Mouse (Mus musculus): Measurements from ENCODE around the gene Sidt2. TPM values are rescaled to one million over a fixed set of nuclear protein-coding genes. Genes with fewer than 3 reads are reported as not detected.

Sidt2 gene
- total and polyA plus RNA-seq, 2 experiments from 2014 or later: 31.4 to 78.4 TPM

DNA sequence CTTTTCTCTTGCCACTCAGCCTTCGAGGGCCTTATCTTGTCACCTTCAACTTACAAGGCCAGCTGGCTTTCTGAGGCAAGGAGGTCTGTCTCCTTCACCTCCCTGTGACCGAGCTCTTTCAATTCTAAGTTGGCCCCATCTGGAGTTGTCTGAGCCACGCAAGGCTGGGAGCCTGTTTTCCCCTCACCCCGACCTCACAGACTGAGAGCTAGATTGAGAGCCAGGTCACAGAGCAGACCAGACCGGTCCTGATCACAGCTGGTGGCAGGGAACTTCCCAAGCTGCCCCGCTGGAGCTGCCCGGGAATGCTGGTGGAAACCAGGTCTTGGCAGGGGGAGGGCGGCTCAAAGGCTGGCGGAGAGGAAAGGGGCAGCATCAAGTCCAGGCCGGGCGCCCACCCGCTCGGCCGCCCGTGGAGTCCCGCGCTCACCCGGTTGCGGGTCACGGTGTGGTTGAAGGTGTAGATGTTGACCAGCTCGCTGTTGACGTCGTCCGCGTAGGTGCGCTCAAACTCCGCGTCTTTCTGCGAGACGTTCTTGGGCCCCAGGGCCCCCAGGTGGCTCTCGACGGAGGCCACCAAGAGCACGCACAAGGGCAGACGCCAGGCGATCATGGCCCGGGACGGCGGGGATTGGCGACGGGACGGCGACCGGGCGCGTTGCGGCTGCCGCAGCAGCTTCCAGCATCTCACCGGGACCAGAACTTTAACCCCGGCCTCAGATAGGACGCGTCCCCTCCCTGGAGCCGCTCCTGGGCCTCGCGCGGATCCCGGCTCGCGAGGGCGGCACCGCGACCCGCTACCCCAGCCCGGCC, 558 bp downstream of the Sidt2 start:
- Histone ChIP-seq H3K4me2 (ENCODE audit: low read depth, low read length) (peak overlapping the region; percentile 81), H3K4me3 (ENCODE audit: low read depth, low read length) (peak overlapping the region; percentile 87), H3K27ac (ENCODE audit: low read depth) (peak overlapping the region; percentile 95), H3K9me3 (replicated peaks; ENCODE audit: control insufficient read depth, low read length) (no peaks in the 10 kb centered on the region), H3K4me1 (ENCODE audit: control insufficient read depth, insufficient read depth) (peaks cover 12% of the 10 kb centered on the region), H3K9ac (replicated peaks; ENCODE audit: low read depth, low read length) (peak overlapping the region; percentile 93), H3K27me3 (ENCODE audit: control insufficient read depth, insufficient read depth, low read length) (no peaks in the 10 kb centered on the region), H3K36me3 (replicated peaks; ENCODE audit: control insufficient read depth, insufficient read depth, low read length) (peaks cover 28% of the 10 kb centered on the region)
- DNase-seq (ENCODE audit: low spot score) (peak; percentile 54), ATAC-seq (ENCODE audit: insufficient read depth, low read depth) (peak; percentile 51)
- under 1% methylated on average over 61 of the region's 63 CpGs for WGBS
- no peak for TF ChIP-seq CTCF (IDR thresholded peaks at IDR 0.05; ENCODE audit: low read depth)
- no peak for TF ChIP-seq EP300 (IDR thresholded peaks at IDR 0.05; ENCODE audit: low read depth)

DNA sequence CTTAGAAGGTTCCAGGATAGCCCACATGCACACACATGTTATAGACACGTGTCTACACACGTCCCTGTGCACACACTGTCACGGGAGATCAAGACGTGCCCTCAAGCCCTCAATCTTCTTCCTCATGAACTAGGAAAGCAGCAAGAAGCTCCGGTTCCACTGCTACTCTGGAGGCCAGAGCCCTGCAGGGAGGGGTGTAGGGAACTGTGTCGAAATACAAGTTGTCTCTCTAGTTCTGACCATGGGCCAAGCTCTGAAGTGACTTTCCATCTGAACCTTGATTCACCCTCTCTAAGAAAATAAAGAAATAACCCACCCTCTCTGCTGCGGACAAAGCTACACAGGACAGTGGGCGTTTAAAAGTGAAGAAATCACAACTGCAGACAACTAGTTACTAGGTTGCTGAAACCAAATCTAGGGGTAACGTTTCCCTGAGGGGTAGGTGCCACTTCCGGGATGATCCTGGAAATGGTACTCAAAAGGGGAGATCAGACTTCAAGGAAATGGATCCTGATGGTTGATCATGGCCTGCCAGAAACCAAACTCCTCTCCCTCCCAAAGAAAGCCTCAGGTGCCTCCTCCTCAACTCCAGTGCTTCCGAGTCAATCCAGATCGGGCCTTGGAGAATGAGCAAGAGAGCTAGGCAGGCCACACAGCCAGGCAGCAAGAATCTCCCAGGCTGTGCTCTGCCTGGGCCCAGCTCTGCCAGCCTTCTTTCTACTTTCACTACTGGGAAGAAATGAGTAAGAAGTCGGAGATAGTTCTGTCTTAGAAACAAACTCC, 1.4 kb downstream of the Sidt2 start:
- ATAC-seq (ENCODE audit: insufficient read depth, low read depth) (no peak), DNase-seq (ENCODE audit: low spot score) (no peak)
- Histone ChIP-seq H3K9me3 (replicated peaks; ENCODE audit: control insufficient read depth, low read length) (no peaks in the 10 kb centered on the region), H3K36me3 (replicated peaks; ENCODE audit: control insufficient read depth, insufficient read depth, low read length) (peaks cover 35% of the 10 kb centered on the region), H3K27ac (ENCODE audit: low read depth) (peak overlapping the region; percentile 95), H3K4me1 (ENCODE audit: control insufficient read depth, insufficient read depth) (peaks cover 12% of the 10 kb centered on the region), H3K4me3 (ENCODE audit: low read depth, low read length) (peak overlapping the region; percentile 87), H3K27me3 (ENCODE audit: control insufficient read depth, insufficient read depth, low read length) (no peaks in the 10 kb centered on the region), H3K4me2 (ENCODE audit: low read depth, low read length) (peak overlapping the region; percentile 81), H3K9ac (replicated peaks; ENCODE audit: low read depth, low read length) (peak overlapping the region; percentile 93)
- no peak for TF ChIP-seq CTCF (IDR thresholded peaks at IDR 0.05; ENCODE audit: low read depth)
- no peak for TF ChIP-seq EP300 (IDR thresholded peaks at IDR 0.05; ENCODE audit: low read depth)
- WGBS: 45% methylated on average over 13 of the region's 13 CpGs

DNA sequence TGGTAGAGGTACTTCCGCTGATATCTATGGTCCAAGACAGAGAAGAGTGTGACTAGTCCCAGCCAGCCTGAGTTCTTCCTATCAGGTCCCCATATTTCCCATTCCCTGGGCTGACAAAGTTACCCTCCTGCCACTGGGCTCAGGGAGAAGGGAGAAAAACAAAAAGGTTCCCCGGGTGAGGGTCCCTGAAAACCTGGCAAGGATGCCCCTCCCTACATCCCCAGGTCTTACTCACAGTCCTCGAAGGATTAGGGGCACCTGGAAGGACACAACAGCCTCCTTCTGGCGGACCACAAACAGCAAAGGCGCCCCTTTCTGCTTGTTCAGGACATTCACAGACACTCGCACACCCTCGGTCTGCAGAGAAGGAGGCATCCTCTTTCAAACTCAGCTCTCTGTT, 2.2 kb downstream of the Sidt2 start:
- H3K36me3 ChIP-seq (replicated peaks; ENCODE audit: control insufficient read depth, insufficient read depth, low read length): peaks cover 44% of the 10 kb centered on the region
- H3K9ac ChIP-seq (replicated peaks; ENCODE audit: low read depth, low read length): no peak overlapping the region
- no peaks in the 10 kb centered on the region for H3K27me3 ChIP-seq (ENCODE audit: control insufficient read depth, insufficient read depth, low read length)
- no peaks in the 10 kb centered on the region for H3K9me3 ChIP-seq (replicated peaks; ENCODE audit: control insufficient read depth, low read length)
- H3K4me2 ChIP-seq (ENCODE audit: low read depth, low read length): peak overlapping the region; percentile 81
- 76% methylated on average over 7 of the region's 7 CpGs for WGBS
- ATAC-seq (ENCODE audit: insufficient read depth, low read depth) (no peak), DNase-seq (ENCODE audit: low spot score) (no peak)
- H3K4me1 ChIP-seq (ENCODE audit: control insufficient read depth, insufficient read depth): peaks cover 12% of the 10 kb centered on the region
- H3K27ac ChIP-seq (ENCODE audit: low read depth): no peak overlapping the region
- H3K4me3 ChIP-seq (ENCODE audit: low read depth, low read length): peak overlapping the region; percentile 87; the same call in 1 of the 2 replicates
- no peak for TF ChIP-seq CTCF (IDR thresholded peaks at IDR 0.05; ENCODE audit: low read depth)

DNA sequence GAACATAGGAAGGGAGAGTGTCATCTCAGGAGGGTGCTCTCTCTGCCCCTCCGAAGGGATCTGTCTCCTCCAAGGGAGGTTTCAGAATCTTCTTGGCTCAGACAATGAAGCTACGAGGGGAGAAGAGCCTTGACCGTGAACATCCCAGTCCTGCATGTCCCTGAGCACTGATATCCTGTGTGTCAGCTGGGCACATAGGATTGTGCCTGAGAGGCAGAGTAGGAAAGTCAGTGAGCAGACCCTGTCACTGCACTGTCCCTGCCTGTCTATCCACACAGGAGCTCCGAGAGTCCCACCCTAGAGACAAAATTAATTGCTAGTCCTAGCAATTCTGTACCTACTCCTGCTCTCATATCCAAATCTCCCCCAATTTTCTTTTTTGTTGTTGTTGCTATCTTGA, 3.0 kb downstream of the Sidt2 start:
- no peak overlapping the region for H3K9ac ChIP-seq (replicated peaks; ENCODE audit: low read depth, low read length)
- DNase-seq (ENCODE audit: low spot score) (no peak), ATAC-seq (ENCODE audit: insufficient read depth, low read depth) (no peak)
- no peak overlapping the region for H3K4me2 ChIP-seq (ENCODE audit: low read depth, low read length)
- peaks cover 12% of the 10 kb centered on the region for H3K4me1 ChIP-seq (ENCODE audit: control insufficient read depth, insufficient read depth)
- 93% methylated on average over 4 of the region's 4 CpGs for WGBS
- H3K9me3 ChIP-seq (replicated peaks; ENCODE audit: control insufficient read depth, low read length): no peaks in the 10 kb centered on the region
- H3K4me3 ChIP-seq (ENCODE audit: low read depth, low read length): no peak overlapping the region
- no peaks in the 10 kb centered on the region for H3K27me3 ChIP-seq (ENCODE audit: control insufficient read depth, insufficient read depth, low read length)
- H3K27ac ChIP-seq (ENCODE audit: low read depth): no peak overlapping the region
- no peak for TF ChIP-seq EP300 (IDR thresholded peaks at IDR 0.05; ENCODE audit: low read depth)
- peaks cover 52% of the 10 kb centered on the region for H3K36me3 ChIP-seq (replicated peaks; ENCODE audit: control insufficient read depth, insufficient read depth, low read length)

DNA sequence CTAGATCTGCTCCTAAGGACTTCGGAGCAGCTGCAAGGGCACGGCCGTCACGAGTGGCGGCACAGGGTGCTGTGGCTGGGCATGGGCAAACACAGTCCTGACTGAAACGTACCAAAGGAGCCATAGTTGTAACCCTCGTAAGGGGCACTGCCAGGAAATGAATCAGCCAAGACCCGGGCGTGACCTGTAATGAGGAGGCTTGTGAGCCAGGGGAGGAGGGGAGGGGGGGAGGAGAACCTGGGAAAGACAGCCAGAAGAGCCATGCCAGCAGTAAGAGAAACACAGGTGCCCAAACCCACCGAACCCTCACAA, 8.2 kb downstream of the Sidt2 start:
- Histone ChIP-seq H3K9ac (replicated peaks; ENCODE audit: low read depth, low read length) (no peak overlapping the region), H3K4me1 (ENCODE audit: control insufficient read depth, insufficient read depth) (no peaks in the 10 kb centered on the region), H3K4me3 (ENCODE audit: low read depth, low read length) (no peak overlapping the region), H3K27ac (ENCODE audit: low read depth) (no peak overlapping the region), H3K27me3 (ENCODE audit: control insufficient read depth, insufficient read depth, low read length) (no peaks in the 10 kb centered on the region), H3K36me3 (replicated peaks; ENCODE audit: control insufficient read depth, insufficient read depth, low read length) (peaks cover 98% of the 10 kb centered on the region), H3K9me3 (replicated peaks; ENCODE audit: control insufficient read depth, low read length) (no peaks in the 10 kb centered on the region), H3K4me2 (ENCODE audit: low read depth, low read length) (no peak overlapping the region)
- WGBS: 80% methylated on average over 10 of the region's 10 CpGs
- ATAC-seq (ENCODE audit: insufficient read depth, low read depth) (no peak), DNase-seq (ENCODE audit: low spot score) (no peak)
- no peak for TF ChIP-seq CTCF (IDR thresholded peaks at IDR 0.05; ENCODE audit: low read depth)
- no peak for TF ChIP-seq EP300 (IDR thresholded peaks at IDR 0.05; ENCODE audit: low read depth)

All from heart, postnatal 0 days (tissue).